Mouse (Mus musculus) heart, postnatal 4 days (tissue): Measurements from ENCODE around the gene Lkaaear1. TPM values are rescaled to one million over a fixed set of nuclear protein-coding genes. Genes with fewer than 3 reads are reported as not detected.

Source experiments
- DNase-seq: peaks from one replicate; pipeline ENCODE4 v3.0.0; 2021
- total RNA-seq, 2 experiments: library from RNA; stranded (reverse); gene quantifications; 2 replicates each; pipeline ENCODE4 v1.2.3; 2021

Gene Lkaaear1
- not detected for total RNA-seq

DNA sequence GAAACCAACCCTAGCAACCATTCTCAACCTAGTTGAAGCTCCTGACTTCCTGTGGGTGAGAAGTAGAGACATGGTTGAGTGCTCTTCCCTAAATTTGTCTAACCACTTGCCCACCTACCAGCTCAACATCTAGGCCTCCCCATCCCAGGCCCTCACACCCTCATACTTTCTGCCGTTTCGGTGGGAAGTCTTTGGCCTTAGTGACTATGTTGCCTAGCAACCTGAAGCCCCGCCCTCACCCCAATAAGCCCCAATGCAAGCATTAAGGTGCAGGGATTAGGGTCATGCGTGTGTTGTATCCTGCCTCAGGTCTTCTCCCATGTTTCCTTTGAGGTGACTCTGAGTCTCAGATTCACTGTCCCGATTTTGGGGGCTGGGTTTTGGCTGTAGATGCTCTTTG, at the start of gene Lkaaear1:
Lkaaear1 (minus strand) TSS at position 202 of the 400 bp plus-strand sequence.
- no peak for DNase-seq

DNA sequence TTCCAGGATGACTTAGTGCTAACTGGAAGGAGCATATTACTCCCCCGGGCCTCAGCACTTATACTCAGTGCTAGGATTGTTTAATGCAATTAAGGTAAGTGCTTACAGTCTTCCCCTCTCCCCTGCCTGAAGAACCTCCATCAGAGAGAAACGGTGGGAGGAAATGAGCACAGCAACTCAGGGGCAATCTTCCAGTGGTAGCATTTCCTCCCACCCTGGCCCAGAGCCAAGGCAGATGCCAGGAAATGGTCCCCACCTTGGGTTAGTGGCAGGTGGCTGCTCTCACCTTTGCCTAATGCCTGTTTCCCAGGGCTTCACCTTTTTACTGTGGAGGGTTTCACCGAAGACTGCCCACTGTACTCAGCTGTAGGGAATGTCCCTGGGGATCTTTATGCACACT, 31.8 kb upstream of the Lkaaear1 start:
- DNase-seq: no peak

DNA sequence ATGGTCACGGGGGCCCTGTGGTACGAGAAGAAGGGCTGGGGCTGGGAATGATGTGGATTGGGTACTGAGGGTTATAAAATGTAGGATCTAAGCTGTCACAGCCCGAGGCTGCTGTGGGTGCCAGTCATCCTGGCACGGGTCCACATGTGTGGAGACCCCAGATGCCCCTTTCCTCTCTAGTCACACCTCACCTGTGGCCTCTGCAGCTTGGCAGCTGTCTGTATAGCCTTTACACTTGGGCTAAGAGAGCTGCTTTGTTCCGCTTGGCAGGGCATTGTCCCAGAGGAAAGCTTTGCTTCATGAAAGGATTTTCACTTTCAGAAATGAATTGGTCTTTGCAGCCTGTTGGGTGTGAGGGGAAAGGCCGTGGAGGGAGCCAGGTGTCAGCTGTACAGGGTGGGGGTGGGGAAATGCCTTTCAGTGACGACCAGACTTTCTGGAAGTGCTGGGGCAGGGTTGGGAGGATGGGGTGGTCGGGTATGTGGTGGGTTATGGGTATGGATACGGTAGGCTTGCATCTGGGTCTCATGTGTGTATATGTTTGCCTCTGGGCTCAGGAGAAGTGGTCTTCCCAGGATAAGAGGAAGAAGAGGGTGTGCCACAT, 29.5 kb upstream of the Lkaaear1 start:
- no peak for DNase-seq

- DNase-seq: peak; percentile 42
Measured at GRCm38 (mm10) chr2:181722213-181722612, 24.0 kb upstream of the Lkaaear1 start.

GRCm38 (mm10) chr2:181721200-181721599, 23.0 kb upstream of the Lkaaear1 start:
- no peak for DNase-seq

DNA sequence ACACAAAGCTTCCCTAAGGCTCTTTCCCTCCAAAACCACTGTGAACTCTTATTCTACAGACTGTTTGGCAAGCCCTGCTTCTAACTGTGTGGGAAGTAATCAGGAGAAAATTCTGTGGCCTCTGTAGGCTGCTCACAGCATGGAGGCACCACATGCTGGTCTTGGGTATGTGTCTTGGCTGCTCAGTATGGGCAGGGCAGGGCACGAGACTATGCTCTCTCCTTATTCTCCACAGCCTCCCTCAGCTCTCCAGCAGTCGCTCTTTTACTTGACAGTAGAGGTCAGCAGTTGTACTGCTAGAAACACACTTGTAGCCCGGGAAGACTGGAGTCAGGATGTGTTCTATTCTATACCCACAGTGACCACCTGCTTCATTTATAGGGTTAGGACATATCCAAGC, 21.8 kb upstream of the Lkaaear1 start:
- no peak for DNase-seq

DNA sequence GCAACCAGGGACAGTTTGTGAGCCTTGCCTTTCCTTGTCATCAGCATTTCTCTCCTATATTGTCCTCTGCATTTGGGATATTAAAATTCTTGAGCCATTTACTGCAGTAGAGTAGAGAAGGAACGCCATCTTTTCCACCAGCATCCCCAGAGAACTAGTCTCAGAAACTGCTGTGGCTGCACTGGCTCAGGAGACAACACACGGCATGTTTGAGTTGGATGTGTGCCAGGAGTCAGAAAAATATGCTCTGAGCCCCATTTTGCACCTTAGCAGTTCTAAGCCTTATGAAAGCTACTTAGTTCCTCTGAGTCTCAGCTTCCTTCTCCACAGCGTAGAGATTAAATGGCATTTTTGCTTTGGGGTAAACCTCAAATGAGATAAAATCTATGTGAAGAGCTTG, 18.7 kb upstream of the Lkaaear1 start:
- no peak for DNase-seq

DNA sequence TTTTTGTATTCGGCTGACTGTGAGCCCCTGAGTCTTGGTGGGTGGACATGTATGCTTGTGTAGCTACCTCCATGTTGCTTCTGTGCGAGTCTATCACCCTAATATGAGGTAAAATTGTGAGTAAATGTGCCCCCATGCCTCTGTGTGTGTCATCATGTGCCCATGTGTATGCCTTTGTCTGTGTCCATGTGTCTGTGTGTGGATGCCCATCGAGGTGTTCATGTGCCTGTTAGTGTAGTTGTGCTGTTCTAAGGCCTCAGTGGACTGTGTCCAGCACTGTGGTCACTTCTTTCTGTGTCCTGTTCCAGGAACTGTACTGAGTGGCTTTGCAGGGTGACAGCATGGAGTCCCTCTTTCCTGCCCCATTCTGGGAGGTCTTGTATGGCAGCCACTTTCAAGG, 17.1 kb upstream of the Lkaaear1 start:
- DNase-seq: no peak

GRCm38 (mm10) chr2:181714903-181715326, 16.7 kb upstream of the Lkaaear1 start, which contains the start of gene Oprl1:
Gene Oprl1 (plus strand): TSS chr2:181715016.
- DNase-seq: peak; percentile 25

DNA sequence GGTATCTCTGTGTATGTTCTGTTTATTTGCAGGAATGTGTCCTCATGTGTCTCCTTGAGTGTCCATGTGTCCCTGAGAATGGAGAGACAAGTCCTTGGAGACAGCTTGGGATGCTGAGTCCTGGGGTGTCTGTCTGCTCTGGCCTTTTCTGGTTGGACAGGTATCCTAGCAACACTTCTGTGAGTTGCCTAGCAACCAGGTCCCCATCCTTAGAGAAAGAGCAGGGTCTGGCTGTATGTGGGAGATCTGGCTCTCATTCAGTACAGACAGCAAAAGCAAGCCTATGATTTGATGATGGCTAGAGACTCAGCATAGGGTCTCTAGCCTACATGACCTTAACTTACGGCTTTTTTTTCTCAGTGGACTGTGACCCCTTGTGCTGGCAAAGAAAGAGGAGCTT, 15.5 kb upstream of the Lkaaear1 start:
- DNase-seq: no peak

DNA sequence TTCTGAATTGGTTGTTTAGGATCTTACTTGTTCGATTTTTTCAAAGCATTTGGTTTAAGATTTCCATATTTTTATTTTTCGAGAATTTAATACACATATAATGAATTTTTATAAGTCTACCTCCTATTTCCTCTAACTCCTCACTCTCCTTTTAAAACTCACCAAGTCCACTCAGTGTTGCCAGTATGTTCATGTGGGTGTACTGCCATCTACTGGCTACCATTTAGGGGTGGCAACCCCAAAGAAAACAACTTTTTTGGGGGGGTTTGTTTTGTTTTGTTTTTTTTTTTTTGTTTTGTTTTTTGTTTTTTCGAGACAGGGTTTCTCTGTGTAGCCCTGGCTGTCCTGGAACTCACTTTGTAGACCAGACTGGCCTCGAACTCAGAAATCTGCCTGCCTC, 8.4 kb upstream of the Lkaaear1 start:
- DNase-seq: no peak

GRCm38 (mm10) chr2:181696801-181697420, 1.3 kb downstream of the Lkaaear1 start:
- DNase-seq: no peak

DNA sequence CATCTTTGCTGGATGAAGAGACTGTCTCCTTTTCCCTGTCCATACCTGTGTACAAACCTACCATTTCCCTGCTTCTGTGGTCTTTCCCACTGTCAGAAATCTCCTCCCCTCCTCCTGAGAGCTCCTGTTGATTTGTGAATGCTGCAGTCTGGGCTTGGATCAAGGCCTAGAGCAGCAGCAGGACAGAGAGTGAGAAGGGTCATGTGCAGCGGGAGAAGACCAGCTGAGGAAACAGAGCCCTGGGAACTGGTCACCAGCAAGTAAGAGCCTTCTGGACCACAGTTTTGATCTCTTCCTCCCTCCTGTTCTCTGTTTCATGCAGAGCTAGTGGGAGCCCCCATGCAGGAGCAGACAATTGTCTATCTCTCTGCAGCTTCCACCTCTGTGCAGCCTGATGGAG, 2.5 kb downstream of the Lkaaear1 start:
- no peak for DNase-seq

DNA sequence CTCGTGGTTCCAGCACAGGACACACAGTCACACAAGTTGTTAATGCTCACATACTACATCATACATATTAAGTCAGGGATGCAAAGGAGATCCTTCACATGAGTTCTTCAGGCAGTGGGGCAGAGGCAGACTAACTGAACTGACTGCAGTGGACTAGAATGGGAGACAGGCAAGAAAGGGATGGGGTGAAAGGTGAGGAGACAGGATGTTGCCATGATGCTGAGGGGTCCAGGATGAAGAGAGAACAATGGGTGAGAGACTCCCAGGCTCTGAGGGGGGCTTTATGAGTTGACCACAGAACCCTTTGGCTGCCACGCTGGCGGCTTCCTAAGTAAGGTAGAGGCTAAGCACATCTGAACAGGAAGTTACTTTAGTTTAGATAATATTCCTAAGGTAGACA, 3.7 kb downstream of the Lkaaear1 start:
- DNase-seq: no peak

- DNase-seq: peak; percentile 82
Measured at GRCm38 (mm10) chr2:181693339-181694280, 4.6 kb downstream of the Lkaaear1 start, which contains the start of gene Rgs19. Gene Rgs19 (minus strand): TSS chr2:181693977.

- no peak for DNase-seq
Measured at GRCm38 (mm10) chr2:181692304-181692703, 5.9 kb downstream of the Lkaaear1 start.

DNA sequence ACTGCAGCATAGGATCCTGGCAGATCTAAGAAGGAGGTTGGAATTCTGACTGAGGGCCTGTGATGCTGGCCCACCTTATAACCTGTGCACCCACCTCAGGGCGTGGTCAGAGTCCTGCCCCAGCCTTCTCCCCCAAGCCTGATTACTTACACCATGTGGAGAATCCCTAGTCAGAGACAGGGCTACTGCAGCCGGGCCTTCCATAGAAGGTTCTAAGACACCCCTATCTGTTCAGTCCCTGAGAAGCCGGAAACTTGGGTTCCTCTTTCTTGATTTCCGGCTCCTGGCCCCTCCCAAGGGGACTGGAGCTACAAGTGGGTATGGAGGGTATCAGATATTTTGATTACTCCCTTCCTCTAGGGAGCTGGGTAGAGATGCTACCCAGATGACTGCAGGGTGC, 6.7 kb downstream of the Lkaaear1 start:
- no peak for DNase-seq

DNA sequence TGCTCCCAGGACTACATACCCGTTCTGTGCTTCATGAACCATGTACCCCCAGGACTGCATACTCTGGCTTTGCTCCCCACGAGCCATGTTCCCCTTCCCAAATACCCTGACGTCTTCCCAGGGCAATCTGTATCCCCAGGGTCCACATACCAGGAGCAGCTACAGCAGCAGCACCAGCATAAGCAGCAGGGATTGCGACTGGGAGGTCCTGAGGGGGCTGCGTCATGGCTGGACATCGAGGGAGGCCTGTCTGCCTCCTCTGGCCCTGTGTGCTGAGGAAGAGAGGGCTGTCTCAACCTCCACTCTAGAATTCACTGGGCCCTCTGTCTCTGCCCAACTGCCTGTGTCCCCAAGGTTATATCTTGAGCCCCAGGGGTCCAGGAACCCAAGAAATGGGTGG, 7.2 kb downstream of the Lkaaear1 start:
- DNase-seq: no peak

GRCm38 (mm10) chr2:181689466-181690160, 8.6 kb downstream of the Lkaaear1 start:
- DNase-seq: peak; percentile 2

GRCm38 (mm10) chr2:181687586-181687985, 10.7 kb downstream of the Lkaaear1 start:
- peak; percentile 3 for DNase-seq

GRCm38 (mm10) chr2:181685686-181686085, 12.6 kb downstream of the Lkaaear1 start:
- DNase-seq: no peak

GRCm38 (mm10) chr2:181684713-181685112, 13.5 kb downstream of the Lkaaear1 start:
- no peak for DNase-seq

GRCm38 (mm10) chr2:181683381-181683780, 14.9 kb downstream of the Lkaaear1 start:
- no peak for DNase-seq
